Mouse (Mus musculus): ENCODE data around the gene Kdm5c. TPM values are rescaled to one million over a fixed set of nuclear protein-coding genes. Genes with fewer than 3 reads are reported as not detected.
A peak's percentile ranks its signal among the peaks of the same experiment; 100 is the strongest.
"Not testable (repeated sequence)": the region's sequence is repeated elsewhere in the genome, so short reads cannot be mapped to it uniquely, and the experiment has no call there.

The Kdm5c gene
- total RNA-seq, 2 experiments from 2014 or later, result 54.2 to 62.3 TPM

- not testable (repeated sequence) for DNase-seq
Observed at GRCm38 (mm10) chrX:152287026-152287425, 54.2 kb downstream of the Kdm5c start.

- no peak for DNase-seq
Observed at GRCm38 (mm10) chrX:152306224-152306623, 73.4 kb downstream of the Kdm5c start.

DNA sequence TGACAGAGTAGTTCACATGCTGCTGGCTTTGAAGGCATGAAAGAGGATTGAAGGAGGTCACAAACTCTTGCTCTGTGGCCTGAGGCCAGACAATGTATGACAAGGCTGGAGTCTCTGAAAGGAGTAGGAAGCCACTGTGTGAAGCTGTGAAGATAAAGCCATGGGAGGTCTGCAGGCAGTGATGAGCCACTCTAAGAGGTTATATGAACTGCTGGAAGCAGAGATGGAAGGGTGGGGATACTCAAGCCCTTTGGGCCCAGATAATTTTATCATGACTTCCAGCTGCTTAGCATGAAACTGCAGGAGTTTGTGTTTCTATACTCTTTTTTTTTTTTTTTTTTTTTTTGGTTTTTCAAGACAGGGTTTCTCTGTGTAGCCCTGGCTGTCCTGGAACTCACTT is 74.6 kb downstream of the Kdm5c start:
- no peak for DNase-seq

- DNase-seq, result peak in 1 of 2 experiments; percentile 18
Observed at GRCm38 (mm10) chrX:152307942-152308341, 75.1 kb downstream of the Kdm5c start.

DNA sequence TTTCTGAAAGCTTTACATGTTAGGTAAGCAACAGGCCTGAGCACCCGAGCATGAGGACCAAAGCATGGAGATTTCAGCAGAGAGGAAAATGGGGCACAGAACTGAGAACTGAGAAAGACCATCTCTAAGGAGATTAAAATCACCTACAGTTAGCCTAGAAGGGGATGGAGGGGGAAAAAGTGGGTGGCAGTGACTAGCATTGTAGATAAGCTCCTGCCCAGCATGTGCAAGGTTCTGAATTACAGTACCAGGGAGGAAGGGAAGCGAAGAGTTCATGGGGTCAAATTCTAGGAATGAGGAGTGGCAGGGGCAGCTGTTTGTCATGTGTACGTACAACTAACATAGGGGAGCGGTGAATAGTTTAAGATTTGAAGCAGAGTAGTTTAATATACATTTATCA is 87.7 kb downstream of the Kdm5c start:
- DNase-seq, result no peak

DNA sequence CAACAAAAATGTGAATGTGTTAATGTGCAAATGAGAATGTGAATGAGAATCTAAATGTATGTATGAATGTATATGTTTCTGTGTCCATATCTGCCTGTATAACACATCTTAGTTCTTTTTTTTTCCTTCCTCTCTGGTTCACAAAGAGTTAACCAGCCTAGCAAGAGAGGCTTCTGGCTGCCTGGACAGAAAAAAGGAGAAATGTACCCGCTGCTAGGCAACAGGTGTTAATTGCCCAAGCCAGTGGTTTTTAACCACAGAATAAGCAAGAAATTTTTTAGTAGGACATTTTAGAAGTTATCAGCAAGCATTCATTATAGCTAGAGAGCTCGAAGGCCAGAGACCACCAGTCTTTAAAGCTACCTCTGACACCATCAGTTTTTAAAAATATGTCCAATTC is 90.0 kb downstream of the Kdm5c start:
- no peak for DNase-seq

- no peak for DNase-seq
Observed at GRCm38 (mm10) chrX:152323584-152323983, 90.8 kb downstream of the Kdm5c start.

Other genes starting within 250 kb of the Kdm5c start
- gene Hsd17b10, start 231.2 kb upstream of the Kdm5c start, total RNA-seq (2021), result 10 to 100 TPM; 48.0 to 49.4 TPM
- gene Ribc1, start 216.7 kb upstream of the Kdm5c start, total RNA-seq (2021), result under 1 TPM in 1 of 2 experiments, not detected in 1; 0.67 TPM
- gene Smc1a, start 216.6 kb upstream of the Kdm5c start, total RNA-seq (2021), result 10 to 100 TPM; 49.0 to 54.6 TPM
- gene Iqsec2, start 88.8 kb upstream of the Kdm5c start, total RNA-seq (2021), result 100 to 1,000 TPM; 157 to 165 TPM
- gene Kantr, start 94.5 kb downstream of the Kdm5c start, total RNA-seq (2021), result 10 to 100 TPM; 53.0 to 53.1 TPM
- gene Tspyl2, start 109.4 kb downstream of the Kdm5c start, total RNA-seq (2021), result 100 to 1,000 TPM; 104 to 126 TPM
- gene Gpr173, start 135.7 kb downstream of the Kdm5c start, total RNA-seq (2021), result 10 to 100 TPM; 14.0 to 14.9 TPM